Mouse (Mus musculus): ENCODE data around the gene Tada3. TPM values are rescaled to one million over a fixed set of nuclear protein-coding genes. Genes with fewer than 3 reads are reported as not detected.

The Tada3 gene
- polyA plus RNA-seq (2011; ENCODE audit: insufficient read depth, insufficient read length, low read depth, missing spikeins), result 41.0 and 41.4 TPM in 2 replicates

DNA sequence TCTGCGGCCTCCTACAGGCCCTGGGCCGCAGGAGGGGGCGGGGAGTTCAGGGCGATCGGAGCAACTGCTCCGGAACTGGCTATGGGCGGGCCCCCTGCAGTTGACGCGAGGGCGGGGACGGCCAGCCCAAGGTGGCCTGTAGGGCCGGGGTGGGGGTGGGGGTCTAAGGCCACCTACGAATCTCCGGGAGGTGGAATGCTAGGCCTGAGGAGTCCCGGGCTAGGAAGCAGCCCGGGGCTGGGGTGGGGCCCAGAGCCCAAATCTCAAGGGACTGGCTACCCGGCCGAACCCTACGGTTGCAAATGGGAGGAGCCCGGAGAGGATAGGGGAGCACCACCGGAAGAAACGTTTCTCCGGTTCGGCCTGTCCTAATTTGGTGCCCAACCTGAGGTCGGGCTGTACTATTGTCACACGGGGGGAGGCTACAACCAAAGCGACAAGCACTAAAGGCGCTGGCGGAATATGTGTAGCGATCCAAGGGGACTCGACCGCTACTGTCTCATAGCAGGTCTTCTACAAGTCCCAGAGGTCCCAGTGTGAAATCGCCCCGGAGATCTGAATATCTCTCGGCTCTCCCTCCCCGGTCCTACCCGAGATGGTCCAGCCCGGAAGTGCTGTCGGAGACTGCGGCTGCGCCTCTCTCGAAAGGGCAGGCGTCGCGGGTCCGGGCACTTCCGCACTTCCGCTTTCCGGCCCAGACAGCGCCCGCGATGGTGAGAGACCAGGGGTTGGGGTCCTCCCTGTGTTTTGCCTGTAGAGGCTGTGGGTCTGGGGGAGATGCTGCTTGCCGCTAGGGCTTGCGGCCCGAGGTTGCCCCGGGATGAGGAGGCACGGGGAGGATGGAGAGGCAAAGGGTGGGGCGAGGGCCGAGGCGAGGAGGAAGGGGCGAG is at the start of gene Tada3, which contains the start of gene Arpc4:
Gene Tada3 (minus strand): TSS at position 388 of the 890 bp plus-strand sequence.
Gene Arpc4 (plus strand): TSS at position 620 of the 890 bp plus-strand sequence.
- Histone ChIP-seq H3K9me3 (replicated peaks; ENCODE audit: control insufficient read depth, insufficient read depth, low read length, poor library complexity, severe bottlenecking) (no peaks in the 10 kb centered on the region), H3K9ac (ENCODE audit: low read depth, poor library complexity, severe bottlenecking) (peak within 1 kb of the TSS; percentile 78), H3K27ac (ENCODE audit: insufficient read depth, low read length) (peak within 1 kb of the TSS; percentile 76), H3K4me1 (ENCODE audit: control insufficient read depth, insufficient read depth, low read length) (peaks cover 2% of the 10 kb centered on the region), H3K4me3 (ENCODE audit: low read depth, low read length) (peak within 1 kb of the TSS; percentile 97), H3K36me3 (ENCODE audit: control insufficient read depth, insufficient read depth, low read length, poor library complexity, severe bottlenecking) (peaks cover 36% of the 10 kb centered on the region), H3K27me3 (ENCODE audit: control insufficient read depth, insufficient read depth, low read length, poor library complexity, severe bottlenecking) (no peaks in the 10 kb centered on the region)
- TF ChIP-seq CTCF (IDR thresholded peaks at IDR 0.05; ENCODE audit: low read depth, low read length), result no peak
- TF ChIP-seq EP300 (IDR thresholded peaks at IDR 0.05; ENCODE audit: insufficient read depth, low read depth, low read length), result 0 out of 2 replicates have a peak, but pooled peaks have one; percentile 16
- no peak for TF ChIP-seq POLR2A (IDR thresholded peaks at IDR 0.05; ENCODE audit: insufficient read depth, low read length)

- Histone ChIP-seq H3K9me3 (replicated peaks; ENCODE audit: control insufficient read depth, insufficient read depth, low read length, poor library complexity, severe bottlenecking) (no peaks in the 10 kb centered on the region), H3K9ac (ENCODE audit: low read depth, poor library complexity, severe bottlenecking) (no peak overlapping the region), H3K4me1 (ENCODE audit: control insufficient read depth, insufficient read depth, low read length) (no peaks in the 10 kb centered on the region), H3K4me3 (ENCODE audit: low read depth, low read length) (no peak overlapping the region), H3K27ac (ENCODE audit: insufficient read depth, low read length) (no peak overlapping the region), H3K27me3 (ENCODE audit: control insufficient read depth, insufficient read depth, low read length, poor library complexity, severe bottlenecking) (no peaks in the 10 kb centered on the region), H3K36me3 (ENCODE audit: control insufficient read depth, insufficient read depth, low read length, poor library complexity, severe bottlenecking) (no peaks in the 10 kb centered on the region)
- TF ChIP-seq EP300 (IDR thresholded peaks at IDR 0.05; ENCODE audit: insufficient read depth, low read depth, low read length) (no peak), CTCF (IDR thresholded peaks at IDR 0.05; ENCODE audit: low read depth, low read length) (peak; percentile 66), POLR2A (IDR thresholded peaks at IDR 0.05; ENCODE audit: insufficient read depth, low read length) (no peak)
Observed at GRCm38 (mm10) chr6:113427397-113427796, 49.7 kb upstream of the Tada3 start.

GRCm38 (mm10) chr6:113426696-113427095 is 49.0 kb upstream of the Tada3 start:
- H3K36me3 ChIP-seq (ENCODE audit: control insufficient read depth, insufficient read depth, low read length, poor library complexity, severe bottlenecking), result no peaks in the 10 kb centered on the region
- no peak overlapping the region for H3K9ac ChIP-seq (ENCODE audit: low read depth, poor library complexity, severe bottlenecking)
- H3K4me1 ChIP-seq (ENCODE audit: control insufficient read depth, insufficient read depth, low read length), result no peaks in the 10 kb centered on the region
- TF ChIP-seq EP300 (IDR thresholded peaks at IDR 0.05; ENCODE audit: insufficient read depth, low read depth, low read length) (no peak), CTCF (IDR thresholded peaks at IDR 0.05; ENCODE audit: low read depth, low read length) (no peak), POLR2A (IDR thresholded peaks at IDR 0.05; ENCODE audit: insufficient read depth, low read length) (no peak)
- no peak overlapping the region for H3K27ac ChIP-seq (ENCODE audit: insufficient read depth, low read length)
- no peaks in the 10 kb centered on the region for H3K9me3 ChIP-seq (replicated peaks; ENCODE audit: control insufficient read depth, insufficient read depth, low read length, poor library complexity, severe bottlenecking)
- no peaks in the 10 kb centered on the region for H3K27me3 ChIP-seq (ENCODE audit: control insufficient read depth, insufficient read depth, low read length, poor library complexity, severe bottlenecking)
- no peak overlapping the region for H3K4me3 ChIP-seq (ENCODE audit: low read depth, low read length)

DNA sequence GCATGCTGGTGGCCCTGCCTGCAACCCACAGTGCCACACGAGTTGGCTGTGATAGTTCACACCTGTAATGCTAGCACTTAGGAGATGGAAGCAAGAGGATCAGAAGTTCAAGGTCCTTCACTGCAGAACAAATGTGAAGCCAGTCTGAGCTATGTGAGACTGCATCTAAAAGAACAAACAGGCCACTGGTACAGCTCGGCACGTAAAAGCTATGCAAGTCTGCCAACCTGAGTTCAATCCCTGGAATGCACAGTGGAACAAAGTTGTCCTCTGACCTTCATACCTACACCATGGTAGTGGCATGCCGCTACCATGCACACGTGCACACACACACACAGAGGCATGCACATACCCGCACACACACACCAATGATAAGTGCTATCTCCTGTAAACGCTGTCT is 46.5 kb upstream of the Tada3 start:
- Histone ChIP-seq H3K4me3 (ENCODE audit: low read depth, low read length) (no peak overlapping the region), H3K9me3 (replicated peaks; ENCODE audit: control insufficient read depth, insufficient read depth, low read length, poor library complexity, severe bottlenecking) (no peaks in the 10 kb centered on the region), H3K4me1 (ENCODE audit: control insufficient read depth, insufficient read depth, low read length) (no peaks in the 10 kb centered on the region), H3K27ac (ENCODE audit: insufficient read depth, low read length) (no peak overlapping the region), H3K36me3 (ENCODE audit: control insufficient read depth, insufficient read depth, low read length, poor library complexity, severe bottlenecking) (no peaks in the 10 kb centered on the region), H3K27me3 (ENCODE audit: control insufficient read depth, insufficient read depth, low read length, poor library complexity, severe bottlenecking) (no peaks in the 10 kb centered on the region), H3K9ac (ENCODE audit: low read depth, poor library complexity, severe bottlenecking) (no peak overlapping the region)
- TF ChIP-seq POLR2A (IDR thresholded peaks at IDR 0.05; ENCODE audit: insufficient read depth, low read length) (no peak), CTCF (IDR thresholded peaks at IDR 0.05; ENCODE audit: low read depth, low read length) (no peak), EP300 (IDR thresholded peaks at IDR 0.05; ENCODE audit: insufficient read depth, low read depth, low read length) (no peak)

- no peak overlapping the region for H3K4me3 ChIP-seq (ENCODE audit: low read depth, low read length)
- H3K4me1 ChIP-seq (ENCODE audit: control insufficient read depth, insufficient read depth, low read length), result no peaks in the 10 kb centered on the region
- H3K27me3 ChIP-seq (ENCODE audit: control insufficient read depth, insufficient read depth, low read length, poor library complexity, severe bottlenecking), result no peaks in the 10 kb centered on the region
- H3K36me3 ChIP-seq (ENCODE audit: control insufficient read depth, insufficient read depth, low read length, poor library complexity, severe bottlenecking), result no peaks in the 10 kb centered on the region
- no peak overlapping the region for H3K9ac ChIP-seq (ENCODE audit: low read depth, poor library complexity, severe bottlenecking)
- no peaks in the 10 kb centered on the region for H3K9me3 ChIP-seq (replicated peaks; ENCODE audit: control insufficient read depth, insufficient read depth, low read length, poor library complexity, severe bottlenecking)
- TF ChIP-seq CTCF (IDR thresholded peaks at IDR 0.05; ENCODE audit: low read depth, low read length) (no peak), EP300 (IDR thresholded peaks at IDR 0.05; ENCODE audit: insufficient read depth, low read depth, low read length) (no peak)
- no peak overlapping the region for H3K27ac ChIP-seq (ENCODE audit: insufficient read depth, low read length)
Observed at GRCm38 (mm10) chr6:113423000-113423399, 45.3 kb upstream of the Tada3 start.

- H3K4me1 ChIP-seq (ENCODE audit: control insufficient read depth, insufficient read depth, low read length), result no peaks in the 10 kb centered on the region
- peak within 1 kb of the TSS; percentile 44 for H3K27ac ChIP-seq (ENCODE audit: insufficient read depth, low read length)
- no peaks in the 10 kb centered on the region for H3K9me3 ChIP-seq (replicated peaks; ENCODE audit: control insufficient read depth, insufficient read depth, low read length, poor library complexity, severe bottlenecking)
- no peaks in the 10 kb centered on the region for H3K27me3 ChIP-seq (ENCODE audit: control insufficient read depth, insufficient read depth, low read length, poor library complexity, severe bottlenecking)
- TF ChIP-seq POLR2A (IDR thresholded peaks at IDR 0.05; ENCODE audit: insufficient read depth, low read length), result peak; percentile 86
- TF ChIP-seq CTCF (IDR thresholded peaks at IDR 0.05; ENCODE audit: low read depth, low read length), result no peak
- H3K36me3 ChIP-seq (ENCODE audit: control insufficient read depth, insufficient read depth, low read length, poor library complexity, severe bottlenecking), result no peaks in the 10 kb centered on the region
- H3K9ac ChIP-seq (ENCODE audit: low read depth, poor library complexity, severe bottlenecking), result peak within 1 kb of the TSS; percentile 71
- peak within 1 kb of the TSS; percentile 83 for H3K4me3 ChIP-seq (ENCODE audit: low read depth, low read length)
Observed at GRCm38 (mm10) chr6:113419199-113419587, 41.5 kb upstream of the Tada3 start, which contains the start of gene Rpusd3. Gene Rpusd3, minus strand, starts transcription at chr6:113419340.
